In genomic region chr6:6295551-6295950, GRCm38 (mm10) we compare ENCODE assay signal across 4 mouse cellular contexts.
A peak's percentile ranks its signal among the peaks of the same experiment; 100 is the strongest.
DNase-seq lines count a peak whose midpoint lies in the region.

No protein-coding gene starts in this region.

- DNase-seq in ES-CJ7 (ENCODE audit: low read depth, low spot score) (peak; percentile 12), R1 (ENCODE audit: low read depth, low spot score) (peak; percentile 50), ZHBTc4 (ENCODE audit: low read depth, low spot score) (peak; percentile 16)
- peak; percentile 53 for DNase-seq in heart, adult 11 months

Comparison
In these comparisons a context has a peak if more than half of its experiments do, and no peak if none do; other contexts are left out.
1. Peak in every context shown above with its lines: DNase-seq.